Mouse (Mus musculus) heart, embryonic 13.5 days (tissue): ENCODE measurements around the gene Prkab1. TPM values are rescaled to one million over a fixed set of nuclear protein-coding genes. Genes with fewer than 3 reads are reported as not detected.

Experiments
- ATAC-seq: fragments of 200-750 bp; cut with Nextera tagmentation; 2 replicates; pipeline ENCODE4 v1.8.0; 2017; ENCODE audit warnings: moderate TSS enrichment; ENCODE audit not compliant: insufficient number of reproducible peaks, low FRiP score, low TSS enrichment; ENCODE audit errors: extremely low read depth
- H3K27ac ChIP-seq: fragments of 300-500 bp; sonication (generic); replicated peaks from 2 replicates; pipeline ENCODE4 v1.5.1; 2015; ENCODE audit warnings: moderate library complexity, mild to moderate bottlenecking, inconsistent platforms
- H3K27me3 ChIP-seq: fragments of 300-500 bp; sonication (generic); replicated peaks from 2 replicates; pipeline ENCODE4 v1.6.1; 2015; ENCODE audit warnings: mild to moderate bottlenecking, inconsistent platforms
- H3K36me3 ChIP-seq: fragments of 300-500 bp; sonication (generic); 2 replicates; pipeline ENCODE4 v1.6.1; 2015; ENCODE audit warnings: mild to moderate bottlenecking, inconsistent platforms
- H3K4me1 ChIP-seq: fragments of 300-500 bp; sonication (generic); 2 replicates; pipeline ENCODE4 v1.6.1; 2015; ENCODE audit warnings: inconsistent platforms
- H3K4me2 ChIP-seq: fragments of 300-500 bp; sonication (generic); 2 replicates; pipeline ENCODE4 v1.6.1; 2015; ENCODE audit warnings: inconsistent platforms, mild to moderate bottlenecking, moderate library complexity
- H3K4me3 ChIP-seq: fragments of 300-500 bp; sonication (generic); 2 replicates; pipeline ENCODE4 v1.5.1; 2015; ENCODE audit warnings: moderate library complexity, mild to moderate bottlenecking, inconsistent platforms
- H3K9ac ChIP-seq: fragments of 300-500 bp; sonication (generic); 2 replicates; pipeline ENCODE4 v1.6.1; 2015; ENCODE audit warnings: inconsistent platforms, mild to moderate bottlenecking, moderate library complexity
- H3K9me3 ChIP-seq: fragments of 300-500 bp; sonication (generic); 2 replicates; pipeline ENCODE4 v1.6.1; 2016; ENCODE audit warnings: inconsistent platforms
- WGBS: fragments of 180-500 bp; shearing (Covaris S2); methylation state at CpG from one replicate; pipeline ENCODE4 v1.1.7; 2015; ENCODE audit warnings: mixed read lengths; 5-methylcytosine and 5-hydroxymethylcytosine counted together
- polyA plus RNA-seq: library from polyadenylated mRNA; unstranded; fragments of >200 nt; fragmentation: Nextera tagmentation; extraction: Ambion mirVana; gene quantifications from 2 replicates; pipeline ENCODE4 v1.2.1, GENCODE M21; 2015

Prkab1 gene
- polyA plus RNA-seq, 1 experiment from 2014 or later = 43.9 TPM

DNA sequence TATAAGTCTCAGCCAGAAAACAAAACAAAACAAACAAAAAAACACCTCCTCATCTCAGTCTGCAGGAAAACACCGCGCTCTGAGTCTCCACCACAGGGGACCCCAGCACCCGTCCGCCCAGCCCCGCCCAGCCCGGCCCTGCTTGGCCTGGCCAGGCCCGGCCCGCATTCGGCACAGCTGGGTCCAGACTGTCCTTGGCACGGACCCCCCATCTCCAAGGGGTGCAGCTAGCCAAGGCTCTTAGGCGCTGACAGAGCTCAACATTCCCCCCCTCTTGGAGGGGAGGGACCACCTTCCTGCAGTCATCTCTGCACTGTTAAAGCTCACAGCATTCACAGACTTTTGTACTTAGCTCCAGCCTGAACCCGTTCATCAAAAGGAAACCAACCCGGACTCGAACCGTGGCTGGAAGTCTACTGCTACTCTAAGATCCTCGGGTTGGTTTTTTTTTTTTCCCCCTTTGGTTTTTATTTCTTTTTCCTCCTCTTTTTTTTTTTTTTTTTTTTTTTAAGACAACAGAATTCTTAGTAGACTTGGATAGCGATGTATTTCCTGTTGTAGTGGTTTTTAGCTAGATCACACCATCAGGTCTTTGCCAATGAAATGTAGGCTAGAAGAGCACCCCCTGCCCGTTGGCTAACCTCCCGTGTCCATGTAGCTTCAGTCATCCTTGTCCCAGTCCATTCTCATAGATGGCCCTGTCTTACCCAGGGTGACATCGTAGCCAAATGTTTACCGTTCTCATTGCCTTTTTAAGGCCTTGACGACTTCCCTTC is 17.8 kb downstream of the Prkab1 start:
- Histone ChIP-seq H3K36me3 (peaks cover 16% of the 10 kb centered on the region), H3K9ac (no peak overlapping the region), H3K9me3 (no peaks in the 10 kb centered on the region), H3K4me2 (no peak overlapping the region), H3K27ac (no peak overlapping the region), H3K27me3 (no peaks in the 10 kb centered on the region), H3K4me3 (no peak overlapping the region), H3K4me1 (no peaks in the 10 kb centered on the region)
- WGBS = 69% methylated on average over 22 of the region's 22 CpGs
- no peak for ATAC-seq

DNA sequence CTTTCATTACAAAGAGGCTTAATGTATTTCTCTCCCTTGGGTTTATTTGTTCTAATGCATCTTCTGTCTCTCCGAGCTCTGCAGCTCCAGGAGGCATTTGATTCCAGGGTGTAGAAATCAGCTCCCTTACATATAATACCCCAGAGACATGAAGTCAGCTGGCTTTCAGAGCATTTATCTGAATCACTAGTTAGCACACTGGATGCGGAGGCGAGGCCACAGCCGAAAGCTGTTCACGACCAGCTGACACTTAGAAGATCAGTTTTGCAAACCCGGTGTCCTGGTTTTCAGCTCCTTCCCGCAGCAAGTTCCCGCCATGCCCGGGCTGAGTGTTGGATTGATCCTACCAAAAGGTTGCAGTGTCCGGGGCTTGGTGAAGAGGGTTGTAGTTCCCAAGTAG is 20.0 kb downstream of the Prkab1 start:
- H3K27me3 ChIP-seq = no peaks in the 10 kb centered on the region
- H3K9me3 ChIP-seq = no peaks in the 10 kb centered on the region
- peaks cover 38% of the 10 kb centered on the region for H3K36me3 ChIP-seq
- no peaks in the 10 kb centered on the region for H3K4me1 ChIP-seq
- H3K4me3 ChIP-seq = no peak overlapping the region
- H3K4me2 ChIP-seq = no peak overlapping the region
- WGBS = 83% methylated on average over 10 of the region's 10 CpGs
- no peak for ATAC-seq
- H3K27ac ChIP-seq = no peak overlapping the region
- no peak overlapping the region for H3K9ac ChIP-seq

GRCm38 (mm10) chr5:116003825-116004224 is 20.5 kb downstream of the Prkab1 start:
- Histone ChIP-seq H3K4me3 (no peak overlapping the region), H3K36me3 (peaks cover 43% of the 10 kb centered on the region), H3K4me2 (no peak overlapping the region), H3K27ac (no peak overlapping the region), H3K9me3 (no peaks in the 10 kb centered on the region), H3K27me3 (no peaks in the 10 kb centered on the region), H3K9ac (no peak overlapping the region), H3K4me1 (no peaks in the 10 kb centered on the region)
- WGBS = 53% methylated on average over 13 of the region's 13 CpGs
- ATAC-seq = no peak

- Histone ChIP-seq H3K4me1 (no peaks in the 10 kb centered on the region), H3K4me2 (no peak overlapping the region), H3K27ac (no peak overlapping the region), H3K9ac (no peak overlapping the region), H3K4me3 (no peak overlapping the region), H3K36me3 (peaks cover 44% of the 10 kb centered on the region), H3K27me3 (no peaks in the 10 kb centered on the region), H3K9me3 (no peaks in the 10 kb centered on the region)
- no peak for ATAC-seq
- 88% methylated on average over 8 of the region's 8 CpGs for WGBS
Observed at GRCm38 (mm10) chr5:116003154-116003553, 21.2 kb downstream of the Prkab1 start.

GRCm38 (mm10) chr5:115997376-115997775 is 26.9 kb downstream of the Prkab1 start:
- H3K4me3 ChIP-seq = no peak overlapping the region
- ATAC-seq = no peak
- 0 out of 2 replicates have a peak, but pooled peaks cover 3% of the 10 kb centered on the region for H3K4me1 ChIP-seq
- no peak overlapping the region for H3K27ac ChIP-seq
- H3K4me2 ChIP-seq = no peak overlapping the region
- WGBS = 44% methylated on average over 13 of the region's 13 CpGs
- H3K36me3 ChIP-seq = peaks cover 73% of the 10 kb centered on the region
- no peaks in the 10 kb centered on the region for H3K9me3 ChIP-seq
- H3K9ac ChIP-seq = no peak overlapping the region
- H3K27me3 ChIP-seq = no peaks in the 10 kb centered on the region

DNA sequence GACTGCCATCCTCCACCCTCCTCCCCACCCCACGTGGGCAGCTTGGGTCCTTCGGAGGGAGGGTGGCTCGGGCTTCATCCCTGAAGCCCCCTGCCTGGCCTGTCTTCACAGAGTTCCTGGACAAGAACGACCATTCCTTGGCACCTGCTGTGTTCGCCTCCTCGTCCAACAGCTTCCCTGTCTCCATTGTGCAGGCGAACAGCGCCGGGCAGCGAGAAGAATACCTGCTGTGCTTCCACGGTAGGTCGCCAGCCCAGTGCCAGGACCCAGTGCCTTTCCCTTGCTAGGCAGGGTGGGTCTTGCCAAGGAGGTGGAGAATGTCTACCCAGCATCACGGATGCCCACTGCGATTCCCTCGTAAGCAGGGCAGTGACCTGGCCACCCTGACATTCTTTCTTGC is 30.2 kb downstream of the Prkab1 start:
- 97% methylated on average over 15 of the region's 15 CpGs for WGBS
- H3K27me3 ChIP-seq = no peaks in the 10 kb centered on the region
- no peak overlapping the region for H3K27ac ChIP-seq
- no peak overlapping the region for H3K9ac ChIP-seq
- ATAC-seq = no peak
- no peak overlapping the region for H3K4me2 ChIP-seq
- H3K4me1 ChIP-seq = 0 out of 2 replicates have a peak, but pooled peaks cover 4% of the 10 kb centered on the region
- no peak overlapping the region for H3K4me3 ChIP-seq
- H3K36me3 ChIP-seq = peaks cover 79% of the 10 kb centered on the region
- H3K9me3 ChIP-seq = peaks cover 9% of the 10 kb centered on the region

DNA sequence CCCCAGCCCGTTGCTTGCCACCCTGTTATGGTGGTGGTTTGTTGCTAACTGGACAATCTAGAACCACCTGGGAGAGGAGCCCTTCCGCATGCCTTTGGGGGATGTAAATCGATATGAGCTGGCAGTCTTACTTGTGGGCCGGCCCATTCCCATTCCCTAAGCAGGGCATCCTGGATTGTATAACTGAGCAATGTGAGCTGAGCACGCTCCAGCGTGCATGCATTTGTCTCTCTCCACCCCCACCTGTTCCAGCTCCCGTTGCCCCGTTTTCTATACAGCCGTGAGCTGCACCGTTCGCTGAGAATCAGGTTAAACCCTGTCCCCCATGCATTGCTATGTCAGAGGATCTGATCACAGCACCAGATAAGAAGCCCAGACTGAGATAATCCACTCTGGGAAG is 32.6 kb downstream of the Prkab1 start:
- ATAC-seq = no peak
- H3K27me3 ChIP-seq = no peaks in the 10 kb centered on the region
- H3K9me3 ChIP-seq = peaks cover 9% of the 10 kb centered on the region
- no peak overlapping the region for H3K9ac ChIP-seq
- H3K4me1 ChIP-seq = 0 out of 2 replicates have a peak, but pooled peaks cover 4% of the 10 kb centered on the region
- no peak overlapping the region for H3K4me3 ChIP-seq
- WGBS = 96% methylated on average over 11 of the region's 11 CpGs
- H3K27ac ChIP-seq = no peak overlapping the region
- H3K4me2 ChIP-seq = no peak overlapping the region
- H3K36me3 ChIP-seq = peaks cover 91% of the 10 kb centered on the region

- H3K9ac ChIP-seq = no peak overlapping the region
- H3K36me3 ChIP-seq = peaks cover 94% of the 10 kb centered on the region
- H3K9me3 ChIP-seq = peaks cover 9% of the 10 kb centered on the region
- H3K4me2 ChIP-seq = no peak overlapping the region
- no peak for ATAC-seq
- no peak overlapping the region for H3K27ac ChIP-seq
- WGBS = 90% methylated on average over 12 of the region's 12 CpGs
- H3K4me3 ChIP-seq = no peak overlapping the region
- no peaks in the 10 kb centered on the region for H3K27me3 ChIP-seq
- H3K4me1 ChIP-seq = peaks cover 7% of the 10 kb centered on the region
Observed at GRCm38 (mm10) chr5:115987284-115987683, 37.0 kb downstream of the Prkab1 start.

DNA sequence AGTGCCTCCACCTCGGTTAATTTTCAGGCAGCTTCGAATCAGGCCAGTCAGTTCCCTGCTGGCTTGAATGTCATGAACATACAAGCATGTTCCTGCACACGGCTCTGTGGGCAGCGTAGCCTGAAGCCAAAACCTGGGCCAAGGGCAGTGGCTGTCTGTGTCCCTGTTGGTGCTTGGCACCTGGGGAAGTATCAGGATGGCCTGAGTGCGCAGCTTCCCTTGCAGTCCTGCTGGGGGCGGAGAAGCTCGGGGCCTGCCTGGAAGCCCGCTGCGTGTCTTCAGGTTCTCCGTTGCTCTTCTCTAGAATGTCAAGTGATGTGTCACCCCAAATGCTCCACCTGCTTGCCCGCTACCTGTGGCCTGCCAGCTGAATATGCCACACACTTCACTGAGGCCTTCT is 39.2 kb downstream of the Prkab1 start:
- Histone ChIP-seq H3K9ac (no peak overlapping the region), H3K4me2 (no peak overlapping the region), H3K4me3 (no peak overlapping the region), H3K4me1 (peaks cover 7% of the 10 kb centered on the region), H3K27me3 (no peaks in the 10 kb centered on the region), H3K9me3 (peaks cover under 1% of the 10 kb centered on the region; the same call in 1 of the 2 replicates), H3K27ac (no peak overlapping the region), H3K36me3 (peaks cover 92% of the 10 kb centered on the region)
- WGBS = 90% methylated on average over 11 of the region's 11 CpGs
- ATAC-seq = no peak

DNA sequence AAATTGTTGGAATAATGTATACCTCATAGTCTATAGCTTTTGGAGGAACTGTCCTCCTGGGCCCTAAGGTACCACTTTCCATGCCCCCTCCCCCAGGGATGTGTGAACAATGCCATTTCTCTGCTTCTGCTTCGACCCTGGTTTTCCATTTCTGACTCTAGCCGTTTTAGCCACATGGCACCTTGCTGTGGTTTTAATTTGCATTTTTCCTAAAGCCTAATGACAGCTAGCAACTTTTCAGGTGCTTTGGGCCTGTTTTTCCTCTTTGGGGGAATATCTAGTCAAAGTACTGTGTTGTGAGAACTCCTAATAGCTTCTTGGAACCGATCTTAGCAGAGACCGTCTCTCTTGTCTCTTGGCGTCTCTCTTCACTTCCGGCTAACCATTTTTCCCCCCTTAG is 39.9 kb downstream of the Prkab1 start:
- no peak overlapping the region for H3K4me3 ChIP-seq
- H3K4me1 ChIP-seq = peaks cover 7% of the 10 kb centered on the region
- WGBS = 91% methylated on average over 6 of the region's 6 CpGs
- H3K27me3 ChIP-seq = no peaks in the 10 kb centered on the region
- no peak for ATAC-seq
- H3K4me2 ChIP-seq = no peak overlapping the region
- H3K9ac ChIP-seq = no peak overlapping the region
- H3K27ac ChIP-seq = no peak overlapping the region
- H3K36me3 ChIP-seq = peaks cover 92% of the 10 kb centered on the region
- no peaks in the 10 kb centered on the region for H3K9me3 ChIP-seq

DNA sequence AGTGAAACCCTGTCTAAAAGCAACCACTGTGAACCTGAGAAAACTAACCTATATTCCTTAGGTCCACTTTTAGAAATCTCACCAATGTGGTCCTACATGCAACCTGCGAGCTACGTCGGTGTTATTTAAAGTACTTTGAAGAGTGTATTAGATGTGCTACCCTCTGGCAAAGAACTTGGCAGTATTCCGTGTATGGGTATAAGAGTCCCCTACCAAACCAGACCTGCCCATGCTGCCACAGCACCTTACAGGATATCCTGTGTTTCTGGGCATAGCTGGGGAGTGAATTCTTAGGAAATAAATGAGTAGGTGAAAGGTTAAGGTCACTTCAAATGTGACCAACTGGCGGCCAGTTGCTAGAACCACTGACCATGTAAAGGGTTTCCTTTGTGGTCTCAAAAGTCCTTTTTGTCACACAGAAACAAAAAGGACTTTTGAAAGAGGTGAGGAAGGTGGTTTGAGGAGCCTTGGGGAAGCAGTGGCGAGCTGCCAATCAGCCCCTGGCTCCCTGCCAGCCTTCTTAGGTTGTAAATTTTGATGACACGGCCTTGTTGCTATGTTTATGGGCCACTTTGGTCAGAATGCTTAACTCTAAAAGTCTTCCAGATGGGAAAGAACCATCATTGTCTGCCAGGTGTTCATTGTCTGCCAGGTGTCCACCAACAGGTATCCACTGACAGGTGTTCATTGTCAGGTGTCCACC is 41.5 kb downstream of the Prkab1 start:
- peaks cover 86% of the 10 kb centered on the region for H3K36me3 ChIP-seq
- no peak overlapping the region for H3K9ac ChIP-seq
- no peak for ATAC-seq
- no peaks in the 10 kb centered on the region for H3K9me3 ChIP-seq
- H3K4me3 ChIP-seq = no peak overlapping the region
- no peaks in the 10 kb centered on the region for H3K27me3 ChIP-seq
- H3K4me1 ChIP-seq = peaks cover 7% of the 10 kb centered on the region
- H3K27ac ChIP-seq = no peak overlapping the region
- H3K4me2 ChIP-seq = no peak overlapping the region
- 68% methylated on average over 7 of the region's 7 CpGs for WGBS
